Mouse (Mus musculus): ENCODE measurements at regions not wholly inside any gene's neighbourhood (a gene's known extent, or its start where the extent isn't known, plus 50 kb on each side); places are given as distances from the start of the nearest gene placed in this dataset.

- no peaks in the 10 kb centered on the region for H3K9me3 ChIP-seq
These were observed 118.7 kb upstream of the Kbtbd8 start for GRCm38 (mm10) chr6:94998371-94998770.

DNA sequence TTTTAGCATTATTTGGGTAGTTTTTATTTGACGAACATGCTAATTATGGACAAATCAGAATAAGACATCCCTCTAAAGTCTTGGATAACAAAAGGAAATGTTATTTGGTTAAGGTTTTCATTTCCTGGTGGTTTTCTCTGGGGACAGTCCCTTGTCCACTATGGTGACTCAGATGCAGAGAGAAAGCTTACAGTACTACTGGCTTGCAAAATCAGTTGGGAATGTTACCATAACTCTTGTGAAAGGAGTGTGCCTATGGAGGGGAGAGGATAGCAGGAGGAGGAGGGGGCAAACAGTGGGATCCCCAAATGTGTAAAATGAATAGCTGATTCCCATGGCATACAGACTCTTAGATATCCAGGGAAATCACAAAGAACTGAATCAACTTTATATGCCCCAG is 122.7 kb upstream of the Kbtbd8 start:
- H3K4me3 ChIP-seq, result no peak overlapping the region
- no peak for ATAC-seq (ENCODE audit: low FRiP score)
- WGBS, result 97% methylated on average over 1 of the region's 1 CpGs
- no peaks in the 10 kb centered on the region for H3K9me3 ChIP-seq
- H3K36me3 ChIP-seq, result no peaks in the 10 kb centered on the region
- H3K27ac ChIP-seq, result no peak overlapping the region
- H3K27me3 ChIP-seq, result no peaks in the 10 kb centered on the region
- H3K4me2 ChIP-seq, result no peak overlapping the region
- H3K4me1 ChIP-seq (replicated peaks), result no peaks in the 10 kb centered on the region
- no peak overlapping the region for H3K9ac ChIP-seq

More at GRCm38 (mm10) chr6:94998371-94998770, 118.7 kb upstream of the Kbtbd8 start:
- 89% methylated on average over 2 of the region's 2 CpGs for WGBS
- Histone ChIP-seq H3K36me3 (no peaks in the 10 kb centered on the region), H3K4me1 (replicated peaks) (no peaks in the 10 kb centered on the region), H3K27me3 (no peaks in the 10 kb centered on the region), H3K4me3 (no peak overlapping the region), H3K4me2 (no peak overlapping the region), H3K9ac (no peak overlapping the region), H3K27ac (no peak overlapping the region)
- ATAC-seq (ENCODE audit: low FRiP score), result no peak

- no peak overlapping the region for H3K4me2 ChIP-seq
- H3K9me3 ChIP-seq, result no peaks in the 10 kb centered on the region
- H3K9ac ChIP-seq, result no peak overlapping the region
- no peaks in the 10 kb centered on the region for H3K27me3 ChIP-seq
- H3K4me3 ChIP-seq, result no peak overlapping the region
- no peak overlapping the region for H3K27ac ChIP-seq
- H3K4me1 ChIP-seq (replicated peaks), result no peaks in the 10 kb centered on the region; the same call in 1 of the 2 replicates
- 33% methylated on average over 5 of the region's 5 CpGs for WGBS
- no peaks in the 10 kb centered on the region for H3K36me3 ChIP-seq
- no peak for ATAC-seq (ENCODE audit: low FRiP score)
These were observed 129.6 kb upstream of the Kbtbd8 start for GRCm38 (mm10) chr6:94987427-94987826.

DNA sequence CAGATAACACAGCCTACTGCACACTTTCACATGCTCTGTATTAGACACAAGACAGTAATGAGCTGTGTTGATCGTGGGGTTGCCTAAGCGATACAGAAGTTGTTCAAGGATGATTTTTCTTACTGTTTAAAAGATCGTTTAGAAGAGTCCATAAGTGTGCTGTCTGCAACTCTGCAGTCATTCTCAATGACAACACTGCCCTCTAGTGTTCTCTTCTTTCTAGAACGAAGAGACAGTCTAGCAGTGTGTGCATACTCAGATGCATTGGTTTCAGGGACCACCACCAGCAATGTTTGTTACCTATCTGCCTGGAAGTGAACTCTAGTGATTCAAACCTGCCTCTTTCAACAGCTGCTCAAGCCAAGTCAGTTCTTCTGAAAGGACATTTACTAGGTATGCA is 130.7 kb upstream of the Kbtbd8 start:
- Histone ChIP-seq H3K27ac (no peak overlapping the region), H3K27me3 (no peaks in the 10 kb centered on the region), H3K36me3 (no peaks in the 10 kb centered on the region), H3K9me3 (no peaks in the 10 kb centered on the region), H3K4me3 (no peak overlapping the region), H3K4me2 (no peak overlapping the region), H3K9ac (no peak overlapping the region), H3K4me1 (replicated peaks) (no peaks in the 10 kb centered on the region; the same call in 1 of the 2 replicates)
- 23% methylated on average over 4 of the region's 4 CpGs for WGBS
- 0 out of 2 replicates have a peak, but pooled peaks have one; percentile 71 for ATAC-seq (ENCODE audit: low FRiP score)

DNA sequence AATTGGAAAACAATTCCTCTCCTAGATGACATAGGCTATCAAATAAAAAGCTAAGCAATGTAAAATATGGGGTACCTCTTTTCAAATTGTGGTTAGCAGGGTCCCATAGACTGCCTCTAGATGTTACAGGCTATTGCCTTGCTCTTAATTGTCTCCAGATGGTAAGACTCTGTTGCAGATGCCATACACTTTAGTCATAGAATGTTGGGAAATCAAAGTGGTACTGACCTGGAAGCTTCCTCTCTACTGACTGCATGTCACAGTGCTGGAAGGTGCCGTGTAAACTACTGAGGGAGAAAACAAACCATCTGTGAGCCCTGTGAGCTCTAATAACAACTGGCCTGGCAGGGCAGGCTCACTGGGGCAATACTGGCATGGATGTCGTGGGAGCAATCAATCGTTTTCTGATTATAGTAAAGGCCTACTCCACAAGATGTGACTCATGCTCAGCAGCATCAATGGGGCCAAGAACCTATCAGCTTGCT is 132.6 kb upstream of the Kbtbd8 start:
- Histone ChIP-seq H3K9me3 (no peaks in the 10 kb centered on the region), H3K4me2 (no peak overlapping the region), H3K27me3 (no peaks in the 10 kb centered on the region), H3K36me3 (no peaks in the 10 kb centered on the region), H3K4me3 (no peak overlapping the region), H3K9ac (no peak overlapping the region), H3K4me1 (replicated peaks) (no peaks in the 10 kb centered on the region; the same call in 1 of the 2 replicates), H3K27ac (no peak overlapping the region)
- no peak for ATAC-seq (ENCODE audit: low FRiP score)
- WGBS, result 93% methylated on average over 3 of the region's 3 CpGs

DNA sequence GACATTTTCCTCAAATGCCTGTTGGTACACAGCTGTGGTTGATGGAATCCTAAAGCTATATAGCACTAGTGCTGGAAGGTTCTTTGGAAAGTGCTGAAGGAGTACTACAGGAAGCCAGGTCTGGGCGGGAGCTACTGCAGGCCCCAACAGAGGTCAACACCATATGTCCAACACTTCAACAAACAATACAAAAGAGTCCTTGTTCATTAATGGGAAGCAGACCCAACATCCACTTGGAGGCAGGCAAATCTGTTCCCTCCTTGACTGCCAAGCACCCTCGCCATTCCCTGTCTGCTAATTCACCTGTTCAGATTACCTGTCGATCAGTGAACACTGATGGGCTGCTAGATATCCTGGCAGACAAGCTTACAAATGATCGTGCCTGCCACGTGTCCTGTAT is 148.4 kb upstream of the Kbtbd8 start:
- H3K27ac ChIP-seq, result no peak overlapping the region
- no peaks in the 10 kb centered on the region for H3K9me3 ChIP-seq
- no peak overlapping the region for H3K4me2 ChIP-seq
- no peaks in the 10 kb centered on the region for H3K36me3 ChIP-seq
- H3K4me3 ChIP-seq, result no peak overlapping the region
- 72% methylated on average over 5 of the region's 5 CpGs for WGBS
- ATAC-seq (ENCODE audit: low FRiP score), result no peak
- no peak overlapping the region for H3K9ac ChIP-seq
- H3K27me3 ChIP-seq, result no peaks in the 10 kb centered on the region
- H3K4me1 ChIP-seq (replicated peaks), result no peaks in the 10 kb centered on the region

GRCm38 (mm10) chr6:94966962-94967361 is 150.1 kb upstream of the Kbtbd8 start:
- Histone ChIP-seq H3K4me2 (no peak overlapping the region), H3K4me1 (replicated peaks) (no peaks in the 10 kb centered on the region), H3K9me3 (no peaks in the 10 kb centered on the region), H3K9ac (no peak overlapping the region), H3K4me3 (no peak overlapping the region), H3K27me3 (no peaks in the 10 kb centered on the region), H3K27ac (no peak overlapping the region), H3K36me3 (no peaks in the 10 kb centered on the region)
- ATAC-seq (ENCODE audit: low FRiP score), result no peak
- WGBS, result 11% methylated on average over 3 of the region's 3 CpGs

GRCm38 (mm10) chr6:94963204-94963603 is 153.8 kb upstream of the Kbtbd8 start:
- peaks cover 3% of the 10 kb centered on the region for H3K4me1 ChIP-seq (replicated peaks)
- no peaks in the 10 kb centered on the region for H3K9me3 ChIP-seq
- no peaks in the 10 kb centered on the region for H3K27me3 ChIP-seq
- no peak overlapping the region for H3K9ac ChIP-seq
- no peak overlapping the region for H3K4me2 ChIP-seq
- H3K36me3 ChIP-seq, result no peaks in the 10 kb centered on the region
- H3K27ac ChIP-seq, result no peak overlapping the region
- no peak overlapping the region for H3K4me3 ChIP-seq
- ATAC-seq (ENCODE audit: low FRiP score), result no peak
- 88% methylated on average over 4 of the region's 4 CpGs for WGBS

DNA sequence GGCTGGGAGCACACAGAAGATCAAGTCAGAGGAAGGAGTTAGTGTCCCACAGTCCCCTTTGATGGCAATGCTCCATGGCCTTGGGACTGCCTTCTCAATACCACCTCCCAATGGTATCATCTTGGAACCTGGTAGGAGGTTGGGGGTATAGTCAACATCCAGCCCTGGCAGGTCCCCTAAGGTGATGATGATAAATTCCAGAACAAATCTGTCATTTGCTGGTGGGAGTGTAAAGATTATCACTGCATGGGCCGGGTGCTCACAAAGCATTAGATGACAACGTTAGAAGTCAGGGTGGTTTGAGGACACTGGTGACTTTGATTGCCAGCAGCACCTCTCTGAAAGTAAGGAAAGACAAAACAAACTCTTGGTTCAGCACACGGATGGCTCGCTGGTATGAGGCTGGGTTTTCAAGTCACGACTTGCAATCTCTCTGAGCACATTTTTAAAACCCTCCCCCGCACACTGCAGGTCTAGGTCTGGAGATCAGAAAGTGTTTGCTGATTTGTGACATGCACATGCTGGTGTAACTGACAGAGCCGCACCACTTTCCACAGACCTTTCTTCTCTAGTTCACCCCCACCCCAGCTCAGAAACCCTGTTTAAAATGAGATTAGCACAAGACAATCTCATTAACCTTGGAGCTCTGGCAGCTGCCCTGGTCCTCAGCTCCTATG is 154.5 kb upstream of the Kbtbd8 start:
- H3K9ac ChIP-seq, result no peak overlapping the region
- H3K4me1 ChIP-seq (replicated peaks), result peaks cover 9% of the 10 kb centered on the region
- H3K4me2 ChIP-seq, result no peak overlapping the region
- no peak for ATAC-seq (ENCODE audit: low FRiP score)
- no peak overlapping the region for H3K27ac ChIP-seq
- H3K9me3 ChIP-seq, result no peaks in the 10 kb centered on the region
- H3K4me3 ChIP-seq, result no peak overlapping the region
- no peaks in the 10 kb centered on the region for H3K36me3 ChIP-seq
- WGBS, result 72% methylated on average over 7 of the region's 7 CpGs
- no peaks in the 10 kb centered on the region for H3K27me3 ChIP-seq

DNA sequence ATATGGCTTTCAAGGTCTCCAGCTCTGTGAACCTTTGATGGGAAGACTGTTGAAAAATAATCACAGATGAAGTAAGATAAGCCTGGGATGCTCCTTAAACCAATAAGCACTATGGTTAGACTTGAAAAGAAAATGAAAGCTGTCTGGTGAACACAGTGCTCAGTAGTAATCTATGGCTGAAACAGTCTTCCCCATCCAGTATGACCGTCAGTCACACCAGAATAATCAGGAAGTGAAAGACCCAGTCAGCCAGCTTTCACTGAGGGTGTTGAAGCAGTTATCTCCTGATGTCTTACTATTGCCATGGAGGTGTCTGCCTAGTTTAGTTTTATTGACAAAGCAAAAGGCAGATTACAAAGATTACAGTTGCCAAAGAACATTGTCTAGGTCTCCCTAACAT is 155.2 kb upstream of the Kbtbd8 start:
- no peak for ATAC-seq (ENCODE audit: low FRiP score)
- no peak overlapping the region for H3K9ac ChIP-seq

GRCm38 (mm10) chr6:94957990-94958389 is 159.1 kb upstream of the Kbtbd8 start:
- Histone ChIP-seq H3K27me3 (no peaks in the 10 kb centered on the region), H3K36me3 (no peaks in the 10 kb centered on the region), H3K4me1 (replicated peaks) (peaks cover 11% of the 10 kb centered on the region), H3K9me3 (no peaks in the 10 kb centered on the region), H3K4me2 (no peak overlapping the region), H3K27ac (peak overlapping the region; percentile 30; the same call in 1 of the 2 replicates), H3K9ac (no peak overlapping the region), H3K4me3 (no peak overlapping the region)
- WGBS, result 44% methylated on average over 6 of the region's 6 CpGs
- ATAC-seq (ENCODE audit: low FRiP score), result 0 out of 2 replicates have a peak, but pooled peaks have one; percentile 28

More for the DNA sequence above, 155.2 kb upstream of the Kbtbd8 start:
- 89% methylated on average over 1 of the region's 1 CpGs for WGBS
- H3K27ac ChIP-seq, result no peak overlapping the region
- H3K4me1 ChIP-seq (replicated peaks), result peaks cover 11% of the 10 kb centered on the region
- H3K9me3 ChIP-seq, result no peaks in the 10 kb centered on the region
- H3K36me3 ChIP-seq, result no peaks in the 10 kb centered on the region
- H3K4me3 ChIP-seq, result no peak overlapping the region
- no peaks in the 10 kb centered on the region for H3K27me3 ChIP-seq
- H3K4me2 ChIP-seq, result no peak overlapping the region

GRCm38 (mm10) chr6:94957172-94957668 is 159.8 kb upstream of the Kbtbd8 start:
- no peak overlapping the region for H3K4me3 ChIP-seq
- H3K4me2 ChIP-seq, result no peak overlapping the region
- H3K27ac ChIP-seq, result peak overlapping the region; percentile 30; the same call in 1 of the 2 replicates
- 85% methylated on average over 6 of the region's 6 CpGs for WGBS
- peaks cover 11% of the 10 kb centered on the region for H3K4me1 ChIP-seq (replicated peaks)
- no peak for ATAC-seq (ENCODE audit: low FRiP score)
- H3K9ac ChIP-seq, result no peak overlapping the region
- H3K36me3 ChIP-seq, result no peaks in the 10 kb centered on the region
- H3K27me3 ChIP-seq, result no peaks in the 10 kb centered on the region
- H3K9me3 ChIP-seq, result no peaks in the 10 kb centered on the region

GRCm38 (mm10) chr6:94954580-94954979 is 162.5 kb upstream of the Kbtbd8 start:
- H3K36me3 ChIP-seq, result no peaks in the 10 kb centered on the region
- 89% methylated on average over 2 of the region's 2 CpGs for WGBS
- H3K4me1 ChIP-seq (replicated peaks), result peaks cover 11% of the 10 kb centered on the region
- no peaks in the 10 kb centered on the region for H3K27me3 ChIP-seq
- ATAC-seq (ENCODE audit: low FRiP score), result no peak
- no peak overlapping the region for H3K27ac ChIP-seq
- H3K9me3 ChIP-seq, result no peaks in the 10 kb centered on the region
- no peak overlapping the region for H3K9ac ChIP-seq
- H3K4me3 ChIP-seq, result no peak overlapping the region
- no peak overlapping the region for H3K4me2 ChIP-seq

All from hindbrain, embryonic 13.5 days (tissue).